Mouse (Mus musculus): ENCODE measurements at regions not wholly inside any gene's neighbourhood (a gene's known extent, or its start where the extent isn't known, plus 50 kb on each side); places are given as distances from the start of the nearest gene placed in this dataset.

GRCm38 (mm10) chr15:50260057-50260456 is 3624.6 kb upstream of the Gm7489 start:
- no peak for TF ChIP-seq CTCF (IDR thresholded peaks at IDR 0.05; ENCODE audit: low read depth)
- no peak for TF ChIP-seq EP300 (IDR thresholded peaks at IDR 0.05; ENCODE audit: low read depth)

Data from liver, embryonic 14.5 days (tissue).